Mouse (Mus musculus): ENCODE measurements around the gene Zfp541.
A peak's percentile ranks its signal among the peaks of the same experiment; 100 is the strongest.

The Zfp541 gene

GRCm38 (mm10) chr7:16128344-16128743 is 66.7 kb downstream of the Zfp541 start:
- DNase-seq (ENCODE audit: low spot score in 2 of 2): no peak

- DNase-seq (ENCODE audit: low spot score in 2 of 2): no peak
Measured at GRCm38 (mm10) chr7:16128899-16129298, 67.3 kb downstream of the Zfp541 start.

GRCm38 (mm10) chr7:16129421-16129845 is 67.8 kb downstream of the Zfp541 start, which contains the start of gene Slc8a2:
Slc8a2 (plus strand) TSS chr7:16129826.
- peak; percentile 90 to 92 for DNase-seq (ENCODE audit: low spot score in 2 of 2)

- DNase-seq (ENCODE audit: low spot score in 2 of 2): no peak
Measured at GRCm38 (mm10) chr7:16129846-16130691, 68.5 kb downstream of the Zfp541 start.

GRCm38 (mm10) chr7:16130956-16131634 is 69.5 kb downstream of the Zfp541 start:
- DNase-seq (ENCODE audit: low spot score in 2 of 2): no peak

GRCm38 (mm10) chr7:16132161-16132581 is 70.6 kb downstream of the Zfp541 start:
- no peak for DNase-seq (ENCODE audit: low spot score in 2 of 2)

- DNase-seq (ENCODE audit: low spot score in 2 of 2): no peak
Measured at GRCm38 (mm10) chr7:16132926-16133325, 71.3 kb downstream of the Zfp541 start.

GRCm38 (mm10) chr7:16133691-16134090 is 72.1 kb downstream of the Zfp541 start:
- no peak for DNase-seq (ENCODE audit: low spot score in 2 of 2)

- DNase-seq (ENCODE audit: low spot score in 2 of 2): no peak
Measured at GRCm38 (mm10) chr7:16134951-16135392, 73.4 kb downstream of the Zfp541 start.
